Mouse (Mus musculus) pancreas, adult 10 weeks (tissue): ENCODE results near the gene Mettl3. TPM values are rescaled to one million over a fixed set of nuclear protein-coding genes. Genes with fewer than 3 reads are reported as not detected.

Source experiments
- polyA plus RNA-seq: library from polyadenylated mRNA; stranded (reverse); fragments of 350-450 nt; fragmentation: Illumina TruSeq; extraction: RNeasy Lipid Tissue Mini Kit (QIAGEN cat#74804); gene quantifications from one replicate; pipeline ENCODE4 v1.2.3, GENCODE M21; 2015; ENCODE audit warnings: low read depth, low replicate concordance; ENCODE audit not compliant: insufficient read depth

The Mettl3 gene
- polyA plus RNA-seq = 17.2 TPM

GRCm38 (mm10) chr14:52304644-52305271, at the start of gene Mettl3:
TSS of gene Mettl3 (minus strand) at chr14:52305128.

GRCm38 (mm10) chr14:52327910-52328812, 23.2 kb upstream of the Mettl3 start, which contains the start of gene Sall2:
TSS of gene Sall2 (minus strand) at chr14:52328762.

GRCm38 (mm10) chr14:52278932-52279746, 25.8 kb downstream of the Mettl3 start, which contains the start of the genes Tox4 and Rab2b:
TSS of gene Tox4 (plus strand) at chr14:52279146.
TSS of gene Rab2b (minus strand) at chr14:52279545.

GRCm38 (mm10) chr14:52257484-52258213, 47.3 kb downstream of the Mettl3 start, which contains the start of gene Chd8:
TSS of gene Chd8 (minus strand) at chr14:52257780.

Other genes with a start within 250 kb of the Mettl3 start
- gene Hnrnpc, start 201.1 kb downstream of the Mettl3 start, polyA plus RNA-seq = 41.8 TPM
- 8.4 TPM for gene Rpgrip1, start 194.4 kb downstream of the Mettl3 start, polyA plus RNA-seq
- 8.1 TPM for gene Supt16, start 107.7 kb downstream of the Mettl3 start, polyA plus RNA-seq
- gene Chd8, start 47.3 kb downstream of the Mettl3 start, polyA plus RNA-seq = 13.8 TPM
- gene Tox4, start 26.0 kb downstream of the Mettl3 start, polyA plus RNA-seq = 5.0 TPM
- gene Rab2b, start 25.6 kb downstream of the Mettl3 start, polyA plus RNA-seq = 3.7 TPM
- 1.2 TPM for gene Sall2, start 23.6 kb upstream of the Mettl3 start, polyA plus RNA-seq
- gene Olfr1513, start 51.3 kb upstream of the Mettl3 start, polyA plus RNA-seq = not detected
- not detected for gene Olfr1512, start 74.0 kb upstream of the Mettl3 start, polyA plus RNA-seq
- gene Olfr1511, start 92.3 kb upstream of the Mettl3 start, polyA plus RNA-seq = not detected
- gene Olfr1510, start 109.2 kb upstream of the Mettl3 start, polyA plus RNA-seq = not detected
- not detected for gene Olfr1509, start 137.9 kb upstream of the Mettl3 start, polyA plus RNA-seq
- not detected for gene Olfr1508, start 162.4 kb upstream of the Mettl3 start, polyA plus RNA-seq
- not detected for gene Olfr1507, start 190.6 kb upstream of the Mettl3 start, polyA plus RNA-seq